ENCODE assay signal across 33 mouse cellular contexts in the genomic region with DNA sequence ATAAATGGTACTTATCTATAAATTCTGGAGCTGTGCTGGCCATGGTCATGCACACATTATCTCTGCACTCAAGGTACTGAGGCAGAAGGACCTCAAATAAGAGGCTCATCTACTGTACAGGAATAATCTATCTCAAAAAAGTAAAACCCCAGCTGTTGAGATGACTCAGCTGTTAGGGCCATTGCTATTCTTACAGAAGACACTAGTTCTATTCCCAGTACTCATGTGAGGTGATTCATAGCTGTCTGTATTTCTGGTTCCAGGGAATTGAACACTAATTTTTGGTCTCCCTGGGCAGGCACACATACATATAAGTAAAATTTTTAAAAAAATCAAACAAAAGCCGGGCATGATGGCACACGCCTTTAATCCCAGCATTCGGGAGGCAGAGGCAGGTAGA. TPM values are rescaled to one million over a fixed set of nuclear protein-coding genes. Genes with fewer than 3 reads are reported as not detected.
"Had no signal": no experiment of that assay in that cellular context is flagged by ENCODE, and none has a peak within 500 bp of the region (broad histone marks: within the 10 kb centered on the region; RNA-seq: fewer than 3 reads in every experiment).

No protein-coding gene starts in this region.

- DNase-seq: gastrocnemius, postnatal 14 days; gastrocnemius, postnatal 36 days; heart, adult 11 months; heart, adult 2 months; heart, postnatal 10 days; heart, postnatal 4 days; kidney, adult 11 months; kidney, adult 2 months; kidney, adult 9 months; kidney, postnatal 14 days; kidney, postnatal 36 days; layer of hippocampus, adult 9-11 months; layer of hippocampus, postnatal 36 days; left cerebral cortex, postnatal 4 days had no signal

- H3K4me3 ChIP-seq: heart, adult 2 months; heart, embryonic 12.5 days; hindbrain, embryonic 10.5 days; hindbrain, embryonic 12.5 days; hindbrain, embryonic 15.5 days; kidney, embryonic 15.5 days; limb, embryonic 13.5 days; limb, embryonic 15.5 days; liver, embryonic 12.5 days had no signal

- H3K27me3 ChIP-seq: heart, embryonic 12.5 days; hindbrain, embryonic 12.5 days; hindbrain, embryonic 15.5 days; kidney, embryonic 15.5 days; limb, embryonic 13.5 days; limb, embryonic 15.5 days; liver, embryonic 12.5 days had no signal

- H3K27ac ChIP-seq: heart, adult 2 months; hindbrain, embryonic 10.5 days; hindbrain, embryonic 12.5 days; hindbrain, embryonic 15.5 days; hindbrain, postnatal 0 days; kidney, embryonic 15.5 days; kidney, postnatal 0 days; limb, embryonic 13.5 days; limb, embryonic 15.5 days; liver, embryonic 12.5 days had no signal

- H3K4me1 ChIP-seq: heart, embryonic 12.5 days; hindbrain, embryonic 10.5 days; hindbrain, embryonic 12.5 days; hindbrain, embryonic 15.5 days; kidney, embryonic 15.5 days; limb, embryonic 13.5 days; limb, embryonic 15.5 days had no signal

- ATAC-seq: intestine, embryonic 16.5 days; liver, embryonic 12.5 days had no signal

- H3K4me2 ChIP-seq: heart, embryonic 12.5 days; hindbrain, embryonic 12.5 days; hindbrain, embryonic 15.5 days; kidney, embryonic 15.5 days; limb, embryonic 13.5 days; limb, embryonic 15.5 days; liver, embryonic 12.5 days had no signal

- H3K36me3 ChIP-seq: heart, embryonic 12.5 days; hindbrain, embryonic 10.5 days; hindbrain, embryonic 12.5 days; hindbrain, embryonic 15.5 days; kidney, embryonic 15.5 days; limb, embryonic 13.5 days; limb, embryonic 15.5 days; liver, embryonic 12.5 days had no signal

- H3K9me3 ChIP-seq: heart, embryonic 12.5 days; hindbrain, embryonic 10.5 days; hindbrain, embryonic 12.5 days; hindbrain, embryonic 15.5 days; kidney, embryonic 15.5 days; limb, embryonic 13.5 days; limb, embryonic 15.5 days; liver, embryonic 12.5 days had no signal

- H3K9ac ChIP-seq: heart, embryonic 12.5 days; hindbrain, embryonic 12.5 days; hindbrain, embryonic 15.5 days; kidney, embryonic 15.5 days; limb, embryonic 13.5 days; limb, embryonic 15.5 days; liver, embryonic 12.5 days had no signal

RNA-seq across cellular contexts. Expression of gene Dppa1, which starts 38.0 kb away (rescaled TPM):
- polyA plus RNA-seq: frontal cortex, adult 2 months; gonadal fat pad, adult 2 months; heart, adult 2 months; heart, embryonic 12.5 days; heart, embryonic 14.5 days; heart, embryonic 16.5 days; hindbrain, embryonic 10.5 days; hindbrain, embryonic 12.5 days; hindbrain, embryonic 15.5 days; hindbrain, postnatal 0 days; intestine, embryonic 14.5 days; intestine, embryonic 16.5 days; kidney, adult 2 months; kidney, embryonic 15.5 days; large intestine, adult 2 months; limb, embryonic 11.5 days; limb, embryonic 15.5 days; liver, adult 2 months; liver, embryonic 12.5 days had no signal

RNA-seq across cellular contexts. Expression of gene Timd2, which starts 39.8 kb away (rescaled TPM):
- polyA plus RNA-seq: frontal cortex, adult 2 months; heart, adult 2 months; heart, embryonic 14.5 days; hindbrain, embryonic 12.5 days; hindbrain, postnatal 0 days; limb, embryonic 13.5 days had no signal
